Mouse (Mus musculus) midbrain, embryonic 11.5 days (tissue): ENCODE results near the gene Crygn. TPM values are rescaled to one million over a fixed set of nuclear protein-coding genes. Genes with fewer than 3 reads are reported as not detected.
"Not testable (repeated sequence)": the region's sequence is repeated elsewhere in the genome, so short reads cannot be mapped to it uniquely, and the experiment has no call there.

Experiments
- ATAC-seq: fragments of 200-750 bp; cut with Nextera tagmentation; 2 replicates; pipeline ENCODE4 v1.8.0; 2017; ENCODE audit warnings: moderate TSS enrichment, moderate library complexity; ENCODE audit not compliant: low FRiP score
- DNase-seq: peaks from one replicate; pipeline ENCODE4 v3.0.0; 2015; ENCODE audit warnings: low spot score; ENCODE audit errors: missing footprints
- H3K27ac ChIP-seq: fragments of 300-500 bp; sonication (generic); 2 replicates; pipeline ENCODE4 v1.5.1; 2014; ENCODE audit warnings: low read depth, low read length
- H3K27me3 ChIP-seq: fragments of 300-500 bp; sonication (generic); 2 replicates; pipeline ENCODE4 v1.6.1; 2014; ENCODE audit warnings: mild to moderate bottlenecking, low read length, moderate library complexity, mixed read lengths; ENCODE audit not compliant: control insufficient read depth, insufficient read depth
- H3K36me3 ChIP-seq: fragments of 300-500 bp; sonication (generic); 2 replicates; pipeline ENCODE4 v1.6.1; 2014; ENCODE audit warnings: mild to moderate bottlenecking, low read length, moderate library complexity, mixed read lengths; ENCODE audit not compliant: control insufficient read depth, insufficient read depth
- H3K4me1 ChIP-seq: fragments of 300-500 bp; sonication (generic); 2 replicates; pipeline ENCODE4 v1.6.1; 2014; ENCODE audit warnings: low read length; ENCODE audit not compliant: control insufficient read depth, insufficient read depth
- H3K4me2 ChIP-seq: fragments of 300-500 bp; sonication (generic); 2 replicates; pipeline ENCODE4 v1.6.1; 2014; ENCODE audit warnings: mild to moderate bottlenecking, moderate library complexity
- H3K4me3 ChIP-seq: fragments of 300-500 bp; sonication (generic); 2 replicates; pipeline ENCODE4 v1.5.1; 2014; ENCODE audit warnings: low read depth, low read length
- H3K9ac ChIP-seq: fragments of 300-500 bp; sonication (generic); 2 replicates; pipeline ENCODE4 v1.6.1; 2014; ENCODE audit warnings: low read length
- H3K9me3 ChIP-seq: fragments of 300-500 bp; sonication (generic); 2 replicates; pipeline ENCODE4 v1.6.1; 2016; ENCODE audit warnings: low read length; ENCODE audit not compliant: control insufficient read depth
- WGBS: fragments of 180-500 bp; shearing (Covaris S2); extraction: QIAGEN DNeasy Blood & Tissue Kit; methylation state at CpG from one replicate; pipeline ENCODE4 v1.1.7; 2014; 5-methylcytosine and 5-hydroxymethylcytosine counted together
- polyA plus RNA-seq: library from polyadenylated mRNA; unstranded; fragments of >200 nt; fragmentation: Nextera tagmentation; extraction: Ambion mirVana; gene quantifications from 2 replicates; pipeline ENCODE4 v1.2.1, GENCODE M21; 2014

The Crygn gene
- polyA plus RNA-seq, 1 experiment from 2014 or later: 0.68 TPM

GRCm38 (mm10) chr5:24781048-24781447 is 23.2 kb upstream of the Crygn start:
- H3K27ac ChIP-seq: no peak overlapping the region
- no peak overlapping the region for H3K4me2 ChIP-seq
- H3K9me3 ChIP-seq: no peaks in the 10 kb centered on the region
- 11% methylated on average over 5 of the region's 5 CpGs for WGBS
- H3K36me3 ChIP-seq: no peaks in the 10 kb centered on the region
- DNase-seq (no peak), ATAC-seq (no peak)
- H3K4me3 ChIP-seq: no peak overlapping the region
- H3K27me3 ChIP-seq: peaks cover 3% of the 10 kb centered on the region; the same call in 1 of the 2 replicates
- H3K9ac ChIP-seq: no peak overlapping the region
- H3K4me1 ChIP-seq: no peaks in the 10 kb centered on the region

- ATAC-seq (no peak), DNase-seq (peak; percentile 92)
- Histone ChIP-seq H3K4me2 (no peak overlapping the region), H3K27me3 (peaks cover 3% of the 10 kb centered on the region; the same call in 1 of the 2 replicates), H3K36me3 (no peaks in the 10 kb centered on the region), H3K9me3 (no peaks in the 10 kb centered on the region), H3K9ac (no peak overlapping the region), H3K27ac (no peak overlapping the region), H3K4me1 (no peaks in the 10 kb centered on the region), H3K4me3 (no peak overlapping the region)
- 52% methylated on average over 15 of the region's 15 CpGs for WGBS
Measured at GRCm38 (mm10) chr5:24779881-24780512, 22.2 kb upstream of the Crygn start.

- H3K27ac ChIP-seq: no peak overlapping the region
- H3K4me3 ChIP-seq: no peak overlapping the region
- no peaks in the 10 kb centered on the region for H3K9me3 ChIP-seq
- H3K27me3 ChIP-seq: peaks cover 3% of the 10 kb centered on the region; the same call in 1 of the 2 replicates
- DNase-seq (no peak), ATAC-seq (no peak)
- H3K36me3 ChIP-seq: no peaks in the 10 kb centered on the region
- H3K9ac ChIP-seq: no peak overlapping the region
- no peak overlapping the region for H3K4me2 ChIP-seq
- no peaks in the 10 kb centered on the region for H3K4me1 ChIP-seq
Measured at GRCm38 (mm10) chr5:24779321-24779720, 21.5 kb upstream of the Crygn start.

GRCm38 (mm10) chr5:24778843-24779140 is 21.0 kb upstream of the Crygn start:
- H3K4me1 ChIP-seq: no peaks in the 10 kb centered on the region
- H3K9ac ChIP-seq: peak overlapping the region; percentile 42; the same call in 1 of the 2 replicates
- 32% methylated on average over 13 of the region's 13 CpGs for WGBS
- DNase-seq (peak; percentile 89), ATAC-seq (no peak)
- no peak overlapping the region for H3K4me3 ChIP-seq
- H3K36me3 ChIP-seq: no peaks in the 10 kb centered on the region
- H3K27ac ChIP-seq: no peak overlapping the region
- H3K9me3 ChIP-seq: no peaks in the 10 kb centered on the region
- H3K27me3 ChIP-seq: peaks cover 3% of the 10 kb centered on the region; the same call in 1 of the 2 replicates
- H3K4me2 ChIP-seq: peak overlapping the region; percentile 26

GRCm38 (mm10) chr5:24778082-24778842 is 20.5 kb upstream of the Crygn start:
- ATAC-seq (0 out of 2 replicates have a peak, but pooled peaks have one; percentile 22), DNase-seq (no peak)
- no peaks in the 10 kb centered on the region for H3K9me3 ChIP-seq

GRCm38 (mm10) chr5:24776681-24777080 is 18.9 kb upstream of the Crygn start:
- no peaks in the 10 kb centered on the region for H3K9me3 ChIP-seq
- no peaks in the 10 kb centered on the region for H3K36me3 ChIP-seq
- H3K4me2 ChIP-seq: no peak overlapping the region
- no peak overlapping the region for H3K9ac ChIP-seq
- H3K4me1 ChIP-seq: no peaks in the 10 kb centered on the region
- H3K4me3 ChIP-seq: no peak overlapping the region
- ATAC-seq (no peak), DNase-seq (no peak)
- peaks cover 3% of the 10 kb centered on the region; the same call in 1 of the 2 replicates for H3K27me3 ChIP-seq
- 73% methylated on average over 4 of the region's 4 CpGs for WGBS
- H3K27ac ChIP-seq: no peak overlapping the region

More at GRCm38 (mm10) chr5:24778082-24778842, 20.5 kb upstream of the Crygn start:
- Histone ChIP-seq H3K27ac (no peak overlapping the region), H3K9ac (peak overlapping the region; percentile 42; the same call in 1 of the 2 replicates), H3K27me3 (peaks cover 3% of the 10 kb centered on the region; the same call in 1 of the 2 replicates), H3K4me1 (no peaks in the 10 kb centered on the region), H3K4me2 (peak overlapping the region; percentile 26), H3K36me3 (no peaks in the 10 kb centered on the region), H3K4me3 (no peak overlapping the region)
- WGBS: 17% methylated on average over 17 of the region's 17 CpGs

- H3K4me2 ChIP-seq, H3K9ac ChIP-seq, H3K27me3 ChIP-seq, H3K4me1 ChIP-seq, H3K4me3 ChIP-seq, H3K36me3 ChIP-seq, ATAC-seq, DNase-seq, H3K9me3 ChIP-seq, H3K27ac ChIP-seq: not testable (repeated sequence)
- WGBS: 94% methylated on average over 16 of the region's 16 CpGs
Measured at GRCm38 (mm10) chr5:24774549-24774948, 16.7 kb upstream of the Crygn start.

- Histone ChIP-seq H3K9me3 (no peaks in the 10 kb centered on the region), H3K27me3 (no peaks in the 10 kb centered on the region), H3K36me3 (no peaks in the 10 kb centered on the region), H3K4me1 (peaks cover 3% of the 10 kb centered on the region), H3K4me2 (no peak overlapping the region), H3K9ac (no peak overlapping the region), H3K27ac (no peak overlapping the region), H3K4me3 (no peak overlapping the region)
- 55% methylated on average over 3 of the region's 3 CpGs for whole genome bisulfite sequencing
- DNase-seq (no peak), ATAC-seq (no peak)
Measured at GRCm38 (mm10) chr5:24756931-24757330, 877 bp downstream of the Crygn start.

GRCm38 (mm10) chr5:24752175-24752498 is 5.7 kb downstream of the Crygn start:
- no peak for DNase-seq
- no peak for ATAC-seq
- Histone ChIP-seq H3K4me3 (peak overlapping the region; percentile 62), H3K27me3 (no peaks in the 10 kb centered on the region), H3K4me1 (peaks cover 11% of the 10 kb centered on the region), H3K9ac (peak overlapping the region; percentile 83; the same call in 1 of the 2 replicates), H3K36me3 (no peaks in the 10 kb centered on the region), H3K9me3 (no peaks in the 10 kb centered on the region), H3K4me2 (peak overlapping the region; percentile 98), H3K27ac (no peak overlapping the region)
- WGBS: 3% methylated on average over 2 of the region's 2 CpGs
